Mouse (Mus musculus): ENCODE measurements around the gene Nploc4. TPM values are rescaled to one million over a fixed set of nuclear protein-coding genes. Genes with fewer than 3 reads are reported as not detected.
A peak's percentile ranks its signal among the peaks of the same experiment; 100 is the strongest.

Nploc4 gene
- polyA plus RNA-seq, 1 experiment: 35.9 TPM

DNA sequence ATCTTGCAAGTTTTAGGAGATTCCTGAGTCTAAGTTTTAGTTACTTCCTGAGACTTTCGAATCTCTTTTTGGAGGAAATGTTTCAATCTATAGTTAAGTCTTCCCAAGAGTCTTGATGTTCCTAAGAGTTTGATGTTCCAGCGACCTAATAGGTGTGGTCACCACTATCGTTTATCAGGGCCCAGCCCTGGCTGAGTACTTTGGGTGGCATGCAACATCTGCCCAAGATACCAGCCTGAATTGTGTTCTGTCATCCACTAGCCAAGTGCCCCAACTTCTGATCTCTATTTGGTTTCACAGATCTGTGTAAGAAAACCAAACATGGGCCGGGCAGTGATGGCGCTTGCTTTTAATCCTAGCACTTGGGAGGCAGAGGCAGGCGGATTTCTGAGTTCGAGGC is 17.9 kb upstream of the Nploc4 start:
- H3K4me1 ChIP-seq (ENCODE audit: control insufficient read depth, insufficient read depth, insufficient read length, low read length): no peaks in the 10 kb centered on the region
- no peak overlapping the region for H3K4me3 ChIP-seq (ENCODE audit: insufficient read depth, low read depth, low read length)
- no peak overlapping the region for H3K27ac ChIP-seq (replicated peaks; ENCODE audit: low read depth, low read length)

DNA sequence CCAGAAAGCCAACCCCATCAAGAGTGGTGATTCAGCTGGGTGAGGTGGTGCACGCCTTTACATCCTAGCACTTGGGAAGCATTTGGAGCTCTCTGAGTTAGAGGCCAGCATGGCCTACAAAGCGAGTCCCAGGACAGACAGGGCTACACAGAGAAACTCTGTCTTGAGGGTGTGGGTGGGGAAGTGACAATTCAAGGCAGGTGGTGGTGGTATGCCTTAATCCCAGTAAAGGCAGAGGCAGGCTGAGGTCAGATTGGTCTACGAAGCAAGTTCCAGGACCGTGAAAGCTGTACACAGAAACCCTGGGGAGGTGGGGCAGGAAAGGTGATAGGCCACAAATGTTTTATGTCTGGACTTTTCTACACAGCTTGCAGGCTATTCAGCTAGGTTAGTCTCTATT is 17.5 kb upstream of the Nploc4 start:
- Histone ChIP-seq H3K4me1 (ENCODE audit: control insufficient read depth, insufficient read depth, insufficient read length, low read length) (no peaks in the 10 kb centered on the region), H3K27ac (replicated peaks; ENCODE audit: low read depth, low read length) (no peak overlapping the region), H3K4me3 (ENCODE audit: insufficient read depth, low read depth, low read length) (no peak overlapping the region)

DNA sequence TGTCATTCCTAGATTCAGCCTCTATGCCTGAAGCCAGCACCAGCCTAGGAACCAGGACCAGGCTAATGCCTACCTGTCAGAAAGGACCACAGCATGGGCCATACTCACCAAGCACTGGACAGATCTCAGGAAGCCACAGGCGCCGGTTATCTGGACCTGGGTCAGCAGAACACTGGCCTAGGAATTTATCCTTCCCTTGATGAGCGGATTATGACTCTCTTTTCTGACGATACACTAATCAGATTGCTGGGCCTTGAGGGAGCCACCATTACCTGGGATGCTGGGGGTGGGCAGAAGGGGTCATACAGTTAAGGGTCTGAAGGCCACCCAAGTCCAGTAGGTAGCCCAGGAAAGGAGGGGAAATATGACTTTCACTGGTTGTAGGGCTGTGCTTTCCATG is 15.8 kb upstream of the Nploc4 start, which contains the start of gene Pde6g:
TSS of gene Pde6g (minus strand) at position 195 of the 400 bp plus-strand sequence.
- no peak within 1 kb of the TSS for H3K4me3 ChIP-seq (ENCODE audit: insufficient read depth, low read depth, low read length)
- no peaks in the 10 kb centered on the region for H3K4me1 ChIP-seq (ENCODE audit: control insufficient read depth, insufficient read depth, insufficient read length, low read length)
- no peak within 1 kb of the TSS for H3K27ac ChIP-seq (replicated peaks; ENCODE audit: low read depth, low read length)

DNA sequence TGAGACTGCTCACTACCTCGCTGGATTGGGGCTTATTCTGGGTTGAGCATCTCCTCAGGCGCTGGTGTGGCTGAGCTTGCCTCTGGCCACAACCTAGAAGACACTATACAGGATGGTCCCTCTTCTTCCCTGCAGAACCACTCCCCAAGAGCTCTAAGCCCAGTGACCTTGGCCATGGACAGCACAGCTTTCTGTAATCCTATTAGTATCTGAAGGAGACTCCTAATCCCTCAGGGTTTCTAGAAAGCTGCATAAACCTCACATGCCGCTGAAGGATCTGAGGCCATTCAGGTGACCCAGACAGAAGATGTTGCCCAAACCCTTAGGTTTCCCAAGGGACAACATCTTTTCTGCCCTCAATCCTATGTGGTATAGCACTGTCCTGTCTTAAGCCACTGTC is 14.7 kb upstream of the Nploc4 start:
- H3K4me3 ChIP-seq (ENCODE audit: insufficient read depth, low read depth, low read length): no peak overlapping the region
- H3K4me1 ChIP-seq (ENCODE audit: control insufficient read depth, insufficient read depth, insufficient read length, low read length): no peaks in the 10 kb centered on the region
- H3K27ac ChIP-seq (replicated peaks; ENCODE audit: low read depth, low read length): no peak overlapping the region

DNA sequence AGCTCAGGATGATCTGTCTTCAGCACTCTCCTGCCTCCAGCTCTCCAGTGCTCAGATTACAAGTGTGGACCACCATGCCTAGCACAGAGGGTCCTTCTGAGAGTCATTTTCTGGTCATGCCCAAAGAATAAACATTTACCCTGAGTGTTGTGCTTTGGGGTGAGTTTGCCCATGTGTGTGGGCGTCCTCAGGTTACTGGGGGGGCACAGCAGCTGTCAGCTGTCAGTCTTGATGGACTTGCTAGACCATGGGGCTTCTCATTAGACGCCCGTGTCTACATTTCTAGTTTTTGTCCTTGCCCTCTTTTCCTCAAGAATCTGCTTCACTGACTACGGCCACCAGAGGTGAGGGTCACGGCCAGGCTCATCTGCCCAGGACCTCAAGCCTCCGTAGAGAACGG is 9.7 kb upstream of the Nploc4 start:
- no peak overlapping the region for H3K27ac ChIP-seq (replicated peaks; ENCODE audit: low read depth, low read length)
- H3K4me1 ChIP-seq (ENCODE audit: control insufficient read depth, insufficient read depth, insufficient read length, low read length): no peaks in the 10 kb centered on the region
- no peak overlapping the region for H3K4me3 ChIP-seq (ENCODE audit: insufficient read depth, low read depth, low read length)

DNA sequence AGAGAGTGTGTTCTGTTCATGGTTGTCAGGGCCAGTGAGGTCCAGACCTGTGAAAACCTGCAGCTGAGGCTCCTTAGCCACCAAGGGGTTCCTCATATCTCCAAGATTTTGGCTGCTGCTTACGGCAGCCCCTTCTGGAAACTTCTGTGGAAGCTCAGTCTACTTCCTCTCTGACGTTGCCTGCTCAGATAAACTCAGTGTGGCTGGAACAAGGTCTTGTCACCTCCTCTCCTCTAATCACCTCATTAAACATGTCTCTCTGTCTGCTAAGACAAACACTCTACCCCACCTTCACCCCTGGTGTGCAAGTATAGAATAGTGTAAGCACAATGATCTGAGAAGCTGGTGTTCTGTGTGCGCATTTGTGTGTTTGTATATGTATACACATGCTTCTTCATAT is 8.0 kb upstream of the Nploc4 start:
- H3K4me1 ChIP-seq (ENCODE audit: control insufficient read depth, insufficient read depth, insufficient read length, low read length): no peaks in the 10 kb centered on the region
- H3K27ac ChIP-seq (replicated peaks; ENCODE audit: low read depth, low read length): no peak overlapping the region
- no peak overlapping the region for H3K4me3 ChIP-seq (ENCODE audit: insufficient read depth, low read depth, low read length)

DNA sequence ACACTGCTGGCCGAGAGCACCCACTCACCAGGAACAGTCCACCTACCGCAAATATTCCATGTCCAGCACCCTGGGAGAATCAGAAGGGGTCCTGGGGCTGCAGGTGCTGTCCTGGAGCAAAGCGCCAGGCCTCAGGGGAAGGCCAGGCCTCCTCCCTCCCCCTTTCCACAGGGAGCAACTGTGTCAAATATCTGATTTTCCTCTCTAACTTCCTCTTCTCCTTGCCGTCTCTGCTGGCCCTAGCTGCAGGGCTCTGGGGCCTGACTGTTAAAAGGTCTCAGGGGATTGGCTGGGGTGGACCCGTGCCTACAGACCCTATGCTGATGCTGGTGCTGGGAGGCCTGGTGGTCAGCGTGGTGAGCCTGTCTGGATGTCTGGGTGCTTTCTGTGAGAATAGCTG is 6.6 kb upstream of the Nploc4 start:
- no peaks in the 10 kb centered on the region for H3K4me1 ChIP-seq (ENCODE audit: control insufficient read depth, insufficient read depth, insufficient read length, low read length)
- H3K4me3 ChIP-seq (ENCODE audit: insufficient read depth, low read depth, low read length): no peak overlapping the region
- no peak overlapping the region for H3K27ac ChIP-seq (replicated peaks; ENCODE audit: low read depth, low read length)

DNA sequence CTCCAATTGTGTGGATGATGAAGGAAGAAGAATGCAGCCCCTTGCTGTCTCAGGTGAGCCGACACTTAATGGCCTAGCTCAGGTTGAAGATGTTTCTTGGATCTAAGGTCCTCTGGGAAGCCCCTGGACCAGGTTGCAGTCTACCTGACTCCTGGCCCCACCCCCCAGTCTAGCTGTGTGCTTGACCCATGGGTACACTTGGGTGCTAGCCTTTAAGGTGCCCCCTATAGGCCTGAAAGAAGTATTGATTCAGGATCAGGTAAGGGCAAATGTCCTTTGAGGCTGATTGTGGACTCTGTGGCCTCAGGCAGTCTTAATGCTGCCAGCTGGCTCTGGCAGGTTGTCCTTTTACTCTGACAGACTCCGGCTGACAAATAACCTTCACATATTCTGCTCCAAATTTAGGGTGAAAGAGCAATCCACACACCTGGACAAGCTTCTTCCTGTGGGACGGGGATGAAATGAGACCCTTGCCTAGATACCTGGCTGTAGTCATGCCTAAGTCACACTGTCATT is 5.3 kb upstream of the Nploc4 start:
- Histone ChIP-seq H3K27ac (replicated peaks; ENCODE audit: low read depth, low read length) (no peak overlapping the region), H3K4me1 (ENCODE audit: control insufficient read depth, insufficient read depth, insufficient read length, low read length) (no peaks in the 10 kb centered on the region), H3K4me3 (ENCODE audit: insufficient read depth, low read depth, low read length) (no peak overlapping the region)

DNA sequence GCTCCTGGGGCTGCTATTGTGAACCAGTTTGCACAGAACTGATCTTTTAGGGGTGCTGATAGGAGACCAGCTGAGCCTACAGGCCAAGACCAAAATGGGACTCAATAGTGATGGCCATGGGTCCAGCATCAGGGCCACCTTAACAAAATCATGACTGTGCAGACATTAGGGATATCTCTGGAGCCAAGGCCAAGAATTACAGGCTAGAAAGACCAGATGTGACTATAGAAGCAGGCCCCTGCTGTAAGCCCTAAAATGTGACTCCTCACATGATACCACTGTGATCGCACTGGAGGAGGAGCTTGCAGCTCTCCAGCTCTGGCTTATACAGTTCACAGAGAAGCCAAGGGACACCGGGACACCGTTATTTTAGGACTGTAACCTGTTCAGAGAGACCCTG is 4.8 kb upstream of the Nploc4 start, which contains the start of gene Tspan10:
TSS of gene Tspan10 (plus strand) at position 301 of the 400 bp plus-strand sequence.
- no peak within 1 kb of the TSS for H3K4me3 ChIP-seq (ENCODE audit: insufficient read depth, low read depth, low read length)
- H3K4me1 ChIP-seq (ENCODE audit: control insufficient read depth, insufficient read depth, insufficient read length, low read length): no peaks in the 10 kb centered on the region
- H3K27ac ChIP-seq (replicated peaks; ENCODE audit: low read depth, low read length): no peak within 1 kb of the TSS

DNA sequence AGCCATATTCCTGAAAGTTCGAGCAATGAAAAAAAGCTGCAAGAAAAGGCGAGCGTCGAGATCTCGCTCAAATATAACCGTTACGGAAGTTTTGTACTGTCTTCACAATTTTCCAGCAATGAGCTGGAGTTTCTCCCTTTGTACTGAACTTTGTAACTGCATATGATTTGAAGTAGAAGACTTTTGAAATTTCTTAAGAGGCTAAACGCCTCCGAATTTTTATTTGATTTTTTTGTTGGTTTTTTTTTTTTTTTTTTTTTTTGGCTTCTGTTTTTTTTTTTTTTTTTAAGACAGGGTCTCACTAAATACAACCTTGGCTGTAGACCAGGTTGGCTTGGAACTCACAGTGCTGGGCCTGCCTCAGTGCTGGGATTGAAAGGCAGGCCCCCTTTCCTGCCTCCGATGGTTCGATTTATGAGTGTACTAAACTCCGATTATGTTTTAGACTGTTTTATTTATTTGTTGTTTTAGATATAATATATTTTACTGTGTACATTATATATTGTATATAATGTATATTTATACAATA is 413 bp upstream of the Nploc4 start:
- Histone ChIP-seq H3K4me1 (ENCODE audit: control insufficient read depth, insufficient read depth, insufficient read length, low read length) (peaks cover 6% of the 10 kb centered on the region; the same call in 1 of the 2 replicates), H3K4me3 (ENCODE audit: insufficient read depth, low read depth, low read length) (peak overlapping the region; percentile 85), H3K27ac (replicated peaks; ENCODE audit: low read depth, low read length) (no peak overlapping the region)

DNA sequence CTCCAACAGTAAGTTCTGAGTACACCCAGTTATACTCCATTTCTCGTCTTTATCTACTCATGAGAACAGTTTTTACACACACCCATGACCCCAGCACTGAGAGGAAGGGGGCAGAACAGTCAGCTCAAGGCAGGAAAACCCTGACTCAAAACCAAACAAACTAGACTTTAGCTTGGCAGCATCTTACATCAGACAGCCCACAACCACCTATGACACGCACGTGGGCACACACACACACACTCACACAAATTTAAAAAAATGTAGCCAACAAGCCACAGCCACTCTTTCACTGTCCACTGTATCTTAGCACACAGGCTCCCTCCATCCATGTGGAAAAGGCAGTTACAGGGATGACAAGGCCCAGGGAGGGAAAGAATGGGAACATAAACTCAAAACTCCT is 10.8 kb downstream of the Nploc4 start:
- H3K4me1 ChIP-seq (ENCODE audit: control insufficient read depth, insufficient read depth, insufficient read length, low read length): no peaks in the 10 kb centered on the region
- no peak overlapping the region for H3K4me3 ChIP-seq (ENCODE audit: insufficient read depth, low read depth, low read length)
- no peak overlapping the region for H3K27ac ChIP-seq (replicated peaks; ENCODE audit: low read depth, low read length)

DNA sequence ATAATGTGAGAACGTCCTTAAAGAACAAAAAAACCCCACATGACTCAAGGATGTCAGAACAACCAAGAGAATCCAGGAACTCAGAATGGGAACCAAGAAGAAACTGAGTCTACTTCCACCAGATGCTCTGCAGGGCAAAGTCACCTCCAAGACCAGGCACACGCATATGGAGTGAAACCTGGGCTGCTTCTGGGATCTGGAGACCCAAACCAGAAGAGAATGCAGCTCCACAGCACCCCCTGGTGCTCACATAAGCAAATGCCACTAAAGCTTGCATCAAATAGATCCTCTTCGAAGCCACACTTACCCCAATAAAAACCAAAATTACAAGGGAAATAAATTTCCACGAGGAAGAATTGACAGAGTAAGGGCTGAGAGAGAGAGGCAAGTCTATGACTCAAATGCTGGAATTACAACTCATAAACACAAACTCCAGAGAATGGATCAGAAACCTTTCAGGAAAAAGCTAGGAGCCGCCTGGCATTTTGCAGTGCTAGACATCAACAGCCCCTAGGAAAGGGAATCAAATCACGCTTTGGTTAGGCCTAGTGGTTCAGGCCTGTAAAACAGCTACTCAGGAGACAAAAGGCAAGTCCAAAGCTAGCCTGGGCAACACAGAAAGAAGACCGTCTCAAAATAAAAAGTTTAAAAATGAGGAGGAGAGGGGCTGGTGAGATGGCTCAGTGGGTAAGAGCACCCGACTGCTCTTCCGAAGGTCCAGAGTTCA is 13.8 kb downstream of the Nploc4 start:
- no peaks in the 10 kb centered on the region for H3K4me1 ChIP-seq (ENCODE audit: control insufficient read depth, insufficient read depth, insufficient read length, low read length)
- no peak overlapping the region for H3K27ac ChIP-seq (replicated peaks; ENCODE audit: low read depth, low read length)
- no peak overlapping the region for H3K4me3 ChIP-seq (ENCODE audit: insufficient read depth, low read depth, low read length)

DNA sequence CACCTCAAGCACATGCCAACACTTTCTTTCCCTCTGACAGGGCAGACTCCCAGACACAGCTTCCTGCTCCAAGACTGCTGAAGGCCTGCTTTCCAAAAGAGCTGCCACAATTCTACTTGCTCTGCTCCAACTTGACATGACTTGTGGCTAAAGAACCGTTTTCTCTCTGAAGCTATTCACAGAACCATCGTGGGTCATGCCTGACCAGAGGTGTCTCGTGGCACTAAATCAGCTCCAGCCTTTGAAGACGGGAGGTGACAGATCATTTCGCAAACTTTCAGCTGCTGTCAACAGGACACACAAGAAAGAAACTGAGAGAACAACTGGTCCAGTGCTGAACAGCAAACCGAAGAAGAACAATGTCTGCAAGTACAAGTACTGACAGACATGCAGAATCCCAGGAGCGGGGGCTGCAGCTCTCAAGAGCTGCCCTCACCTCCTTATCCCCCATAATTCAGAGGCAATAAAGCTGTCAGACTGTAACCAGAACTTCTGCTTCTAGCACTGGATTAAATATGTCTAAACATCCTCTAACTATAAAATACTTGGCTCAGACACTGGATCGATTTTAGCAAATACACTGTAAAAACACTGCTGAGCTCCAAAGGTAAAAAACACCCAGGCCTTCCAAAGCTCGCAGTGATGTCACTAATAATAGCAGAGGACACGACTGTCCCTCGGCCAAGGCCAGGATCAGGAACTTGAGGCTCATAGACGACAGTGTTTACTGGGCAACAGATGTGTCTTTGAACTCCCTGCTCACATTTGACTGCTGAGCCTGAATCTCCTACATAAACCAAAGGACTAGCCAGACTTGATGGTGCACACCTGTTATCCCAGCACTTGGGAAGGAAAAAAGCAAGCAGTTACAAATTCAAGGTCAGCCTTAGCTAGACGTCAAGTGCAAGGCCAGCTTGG is 14.6 kb downstream of the Nploc4 start:
- no peaks in the 10 kb centered on the region for H3K4me1 ChIP-seq (ENCODE audit: control insufficient read depth, insufficient read depth, insufficient read length, low read length)
- H3K4me3 ChIP-seq (ENCODE audit: insufficient read depth, low read depth, low read length): no peak overlapping the region
- H3K27ac ChIP-seq (replicated peaks; ENCODE audit: low read depth, low read length): no peak overlapping the region

DNA sequence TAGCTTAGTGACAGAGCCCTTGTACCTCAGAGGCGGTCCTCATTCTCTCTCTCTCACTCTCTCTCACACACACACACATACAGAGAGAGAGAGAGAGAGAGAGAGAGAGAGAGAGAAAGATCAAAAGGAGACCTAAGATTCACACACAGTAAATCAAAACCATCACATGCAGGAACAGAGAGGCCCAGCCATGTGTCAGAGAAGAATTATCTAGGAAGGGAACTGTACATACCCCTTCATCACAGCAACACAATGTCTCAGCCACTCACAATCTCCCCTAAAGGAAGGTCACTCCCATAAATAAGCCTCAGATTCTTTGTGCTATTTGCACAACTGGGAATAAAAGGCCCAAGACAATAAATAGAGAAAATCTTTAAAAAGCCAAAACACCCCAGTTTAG is 18.9 kb downstream of the Nploc4 start:
- Histone ChIP-seq H3K4me1 (ENCODE audit: control insufficient read depth, insufficient read depth, insufficient read length, low read length) (no peaks in the 10 kb centered on the region), H3K4me3 (ENCODE audit: insufficient read depth, low read depth, low read length) (no peak overlapping the region), H3K27ac (replicated peaks; ENCODE audit: low read depth, low read length) (no peak overlapping the region)

DNA sequence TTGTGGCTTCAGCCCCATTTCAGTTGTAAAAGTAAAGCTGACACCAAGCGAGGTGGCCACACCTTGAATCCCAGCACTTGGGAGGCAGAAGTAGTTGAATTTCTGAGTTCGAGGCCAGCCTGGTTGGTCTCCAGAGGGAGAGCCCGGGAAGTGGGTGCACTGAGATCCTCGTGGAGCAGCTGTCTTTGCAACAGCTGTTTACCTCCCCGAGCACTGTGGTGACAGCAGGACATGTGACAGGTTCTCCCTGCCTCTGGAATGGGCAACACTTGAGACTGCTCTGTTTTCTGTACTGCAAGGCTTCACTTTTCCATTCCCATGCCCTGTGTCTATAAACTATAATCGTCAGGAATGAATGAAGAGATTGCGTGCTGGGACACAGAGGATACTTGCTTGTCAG is 19.7 kb downstream of the Nploc4 start:
- no peak overlapping the region for H3K4me3 ChIP-seq (ENCODE audit: insufficient read depth, low read depth, low read length)
- no peak overlapping the region for H3K27ac ChIP-seq (replicated peaks; ENCODE audit: low read depth, low read length)
- no peaks in the 10 kb centered on the region for H3K4me1 ChIP-seq (ENCODE audit: control insufficient read depth, insufficient read depth, insufficient read length, low read length)
